Mouse (Mus musculus): ENCODE measurements around the gene Coq6. TPM values are rescaled to one million over a fixed set of nuclear protein-coding genes. Genes with fewer than 3 reads are reported as not detected.
"Not testable (repeated sequence)": the region's sequence is repeated elsewhere in the genome, so short reads cannot be mapped to it uniquely, and the experiment has no call there.

Coq6 gene
- total RNA-seq (2021) = 10 to 100 TPM; 26.4 to 28.7 TPM

DNA sequence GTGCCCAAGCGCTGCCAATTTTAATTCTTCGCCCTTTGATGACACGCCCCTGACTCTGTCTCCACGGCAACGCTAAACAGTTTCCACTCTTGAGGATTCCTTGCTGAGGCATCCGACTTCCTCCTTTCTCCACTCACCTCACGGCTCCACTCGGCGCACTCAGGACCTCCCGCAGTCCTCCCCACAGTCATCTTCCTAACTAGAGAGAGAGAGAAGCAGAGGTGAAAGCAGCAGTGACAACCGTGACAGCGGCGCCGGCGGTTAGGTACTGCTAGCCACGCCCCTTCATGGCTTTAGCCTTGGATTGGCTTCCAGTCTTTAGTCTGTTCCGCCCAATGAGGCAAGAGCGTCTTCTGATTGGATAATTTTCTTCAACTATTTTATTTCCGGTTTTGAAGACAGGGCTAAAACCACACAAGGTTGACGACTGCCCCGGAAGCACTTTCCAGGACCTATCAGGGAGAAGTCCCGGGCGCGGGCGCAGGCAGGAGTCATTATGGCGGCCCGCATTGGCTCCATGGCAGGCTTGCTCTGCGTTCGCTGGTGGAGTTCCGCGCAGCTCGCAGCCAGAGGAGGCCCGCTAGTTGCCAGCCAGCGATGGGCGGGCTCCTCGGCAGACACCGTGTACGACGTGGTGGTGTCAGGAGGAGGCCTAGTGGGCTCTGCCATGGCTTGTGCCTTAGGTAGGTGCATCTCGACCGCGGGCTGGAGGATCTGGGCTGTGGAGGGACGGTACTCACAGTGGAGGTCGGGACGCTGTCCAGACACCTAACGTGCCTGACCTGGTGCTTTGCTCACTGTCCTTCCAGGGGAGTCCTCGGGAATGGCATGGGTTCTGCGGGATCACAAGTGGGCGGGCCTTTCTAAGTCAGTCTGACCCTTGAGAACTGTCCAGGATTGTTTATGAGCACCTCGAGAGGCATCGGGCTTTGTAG lies at the start of gene Coq6, which contains the start of gene Fam161b:
Coq6 (plus strand) TSS at position 103 of the 935 bp plus-strand sequence.
Fam161b (minus strand) TSS at position 279 of the 935 bp plus-strand sequence.
- DNase-seq (ENCODE audit: extremely low spot score in 1 of 2, low spot score in 1 of 2) = peak; percentile 81 to 84

DNA sequence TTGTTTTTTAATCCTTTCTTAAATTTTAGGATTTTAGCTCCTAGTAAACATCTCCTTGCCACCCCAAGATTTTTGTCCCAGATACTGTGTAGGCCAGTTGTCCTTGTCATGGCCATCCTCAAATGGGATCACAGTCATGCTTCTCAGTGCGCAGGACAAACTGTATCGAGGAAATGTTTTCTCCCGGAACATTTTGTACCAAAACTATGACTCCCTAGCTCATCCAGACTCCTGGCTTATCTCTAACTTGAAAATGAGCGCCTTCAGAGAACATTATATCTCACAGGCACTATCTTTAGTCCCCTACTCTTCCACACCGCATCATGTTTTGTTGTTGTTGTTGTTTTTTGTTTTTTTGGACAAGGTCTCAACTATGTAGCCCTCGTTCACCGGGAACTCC lies 45.5 kb upstream of the Coq6 start:
- DNase-seq (ENCODE audit: extremely low spot score in 1 of 2, low spot score in 1 of 2) = no peak

DNA sequence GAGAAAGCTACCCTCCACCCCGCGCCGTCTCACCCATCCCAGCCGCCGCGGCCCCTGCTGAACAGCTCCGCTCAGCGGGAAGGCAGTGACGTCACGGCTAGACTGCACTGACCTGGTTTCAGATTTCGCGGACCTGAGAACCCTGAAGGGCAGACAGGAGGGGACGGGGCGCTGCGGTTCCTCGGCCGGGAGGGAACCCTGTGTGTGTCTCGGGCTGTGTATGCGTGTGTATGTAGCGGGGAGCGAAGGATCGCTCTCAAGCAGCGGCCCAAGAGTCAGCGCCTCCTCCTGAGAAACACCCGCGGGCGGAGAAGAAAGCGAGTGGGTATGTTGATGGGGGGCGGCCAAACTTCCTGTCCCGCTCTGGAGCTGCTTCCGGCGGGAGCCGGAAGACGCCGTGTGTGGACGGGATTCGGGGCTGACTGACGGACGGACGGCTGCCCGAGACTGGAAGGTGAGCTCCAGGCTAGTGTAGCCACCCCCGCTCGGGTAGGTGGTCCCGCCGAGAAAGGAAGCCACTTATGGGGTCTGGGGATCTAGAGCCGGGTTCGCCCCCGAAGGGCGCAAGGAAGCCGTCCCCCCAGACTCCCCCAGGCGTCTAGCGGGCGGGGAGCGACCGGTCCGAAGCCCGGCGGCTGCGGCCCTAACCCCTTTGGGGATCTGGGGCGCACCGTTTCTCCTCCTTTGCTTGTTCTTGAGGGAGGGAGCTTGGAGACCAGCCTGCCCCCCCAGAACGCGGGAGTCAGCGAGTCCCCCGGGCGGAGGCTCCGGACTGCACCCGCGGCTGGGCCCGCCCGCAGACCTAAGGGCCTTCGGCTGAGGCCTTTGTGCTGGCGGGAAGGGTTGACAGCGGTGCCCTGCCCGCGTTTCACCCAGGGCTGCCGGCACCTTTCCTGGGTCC lies 44.5 kb upstream of the Coq6 start, which contains the start of gene Zfp410:
Zfp410 (plus strand) TSS at position 132 of the 901 bp plus-strand sequence.
- peak; percentile 65 to 68 for DNase-seq (ENCODE audit: extremely low spot score in 1 of 2, low spot score in 1 of 2)

DNA sequence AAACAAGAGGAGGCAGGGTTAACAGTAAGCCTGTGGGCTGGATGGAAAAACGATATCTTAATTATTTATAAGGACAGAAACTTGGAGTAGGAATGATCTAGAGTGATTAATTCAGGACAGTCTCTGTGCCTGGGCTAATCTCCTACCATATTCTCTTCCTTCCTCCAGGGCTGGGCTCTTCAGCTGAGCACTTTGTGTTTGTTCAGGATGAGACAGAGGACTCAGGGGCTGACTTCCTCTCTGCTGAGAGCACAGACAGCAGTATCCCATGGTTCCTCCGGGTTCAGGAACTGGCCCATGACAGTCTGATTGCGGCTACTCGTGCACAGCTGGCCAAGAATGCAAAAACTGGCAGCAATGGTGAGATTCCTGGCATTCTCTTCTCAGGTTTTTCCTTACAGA lies 34.3 kb upstream of the Coq6 start:
- no peak for DNase-seq (ENCODE audit: extremely low spot score in 1 of 2, low spot score in 1 of 2)

DNA sequence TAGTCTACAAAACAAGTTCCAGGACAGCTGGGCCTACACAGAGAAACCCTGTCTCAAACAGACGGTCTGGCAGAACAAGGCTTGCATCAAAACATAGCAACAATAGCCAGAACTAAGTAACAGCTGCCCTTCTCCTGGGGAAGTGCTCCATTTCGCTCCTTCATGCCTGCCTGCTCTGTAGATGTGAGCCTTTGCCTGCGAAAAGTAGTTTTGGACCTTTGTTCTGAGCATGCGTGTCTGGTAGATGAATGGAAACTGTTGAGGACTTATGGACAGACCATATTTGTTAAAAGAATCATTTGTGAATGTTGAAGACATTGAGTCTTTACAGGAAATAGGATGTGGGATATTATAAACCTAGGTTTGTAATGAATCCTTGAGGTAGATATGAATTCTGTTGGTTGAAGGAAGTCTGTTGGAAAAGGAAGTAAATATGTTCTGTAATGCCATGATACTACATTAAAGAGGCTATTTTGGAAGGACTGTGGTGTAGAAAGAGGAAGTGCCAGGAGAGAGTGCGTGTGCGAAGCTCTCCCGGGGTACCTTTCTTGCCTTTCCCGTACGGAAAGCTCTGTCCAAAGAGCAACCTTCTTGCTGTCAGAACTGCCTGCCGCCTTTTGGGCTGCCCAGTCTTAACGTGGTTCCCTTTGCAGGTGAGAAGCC lies 24.4 kb upstream of the Coq6 start:
- no peak for DNase-seq (ENCODE audit: extremely low spot score in 1 of 2, low spot score in 1 of 2)

DNA sequence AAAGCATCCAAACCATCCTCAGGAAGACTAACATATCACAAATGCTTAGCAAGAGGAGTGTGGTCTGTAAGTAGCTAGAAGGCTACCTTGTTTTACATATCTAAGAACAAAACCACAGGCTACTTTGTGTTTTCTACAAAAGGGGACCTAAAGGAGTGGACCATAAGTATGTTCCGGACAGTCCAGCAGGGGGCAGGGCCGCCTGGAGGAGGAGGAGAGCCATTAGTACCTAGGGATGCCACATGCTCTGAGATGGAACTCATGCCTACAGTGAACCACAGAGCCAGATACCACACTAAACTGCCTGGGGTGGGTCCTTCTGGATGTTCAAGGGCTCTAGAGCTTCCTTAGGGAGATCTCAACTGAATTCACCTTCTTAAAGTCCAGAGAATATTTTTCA lies 14.3 kb upstream of the Coq6 start:
- no peak for DNase-seq (ENCODE audit: extremely low spot score in 1 of 2, low spot score in 1 of 2)

DNA sequence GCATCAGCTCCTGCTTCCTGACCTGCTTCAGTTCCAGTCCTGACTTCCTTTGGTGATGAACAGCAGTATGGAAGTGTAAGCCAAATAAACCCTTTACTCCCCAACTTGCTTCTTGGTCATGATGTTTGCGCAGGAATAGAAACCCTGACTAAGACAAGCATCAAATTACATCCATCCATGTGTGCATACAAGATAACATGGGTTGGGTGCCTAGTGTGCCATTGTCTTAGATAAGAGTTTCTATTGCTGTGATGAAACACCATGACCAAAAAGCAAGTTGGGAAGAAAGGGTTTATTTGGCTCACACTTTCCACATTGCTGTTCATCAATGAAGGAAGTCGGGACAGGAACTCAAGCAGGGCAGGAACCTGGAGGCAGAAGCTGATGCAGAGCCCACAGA lies 2.8 kb upstream of the Coq6 start:
- DNase-seq (ENCODE audit: extremely low spot score in 1 of 2, low spot score in 1 of 2) = not testable (repeated sequence)

DNA sequence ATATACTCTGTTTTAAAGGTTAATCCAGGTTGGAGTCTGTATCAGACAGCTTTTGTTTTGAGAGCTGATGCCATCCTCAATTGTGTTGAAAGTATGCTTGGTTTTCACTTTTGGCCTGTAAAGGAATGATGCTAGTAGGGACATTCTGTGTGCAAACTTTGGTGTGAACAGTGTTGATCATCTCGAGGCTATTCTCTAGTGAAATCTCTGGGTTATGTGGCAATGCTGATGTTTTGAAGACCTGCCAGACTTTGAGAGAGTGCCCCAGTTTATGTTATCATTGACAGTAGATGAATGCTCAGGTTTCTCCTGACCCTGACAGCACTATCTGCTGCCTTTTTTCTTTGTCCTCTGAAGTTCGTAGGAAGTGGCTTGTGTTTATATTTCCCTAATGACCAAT lies 1.4 kb downstream of the Coq6 start:
- no peak for DNase-seq (ENCODE audit: extremely low spot score in 1 of 2, low spot score in 1 of 2)

DNA sequence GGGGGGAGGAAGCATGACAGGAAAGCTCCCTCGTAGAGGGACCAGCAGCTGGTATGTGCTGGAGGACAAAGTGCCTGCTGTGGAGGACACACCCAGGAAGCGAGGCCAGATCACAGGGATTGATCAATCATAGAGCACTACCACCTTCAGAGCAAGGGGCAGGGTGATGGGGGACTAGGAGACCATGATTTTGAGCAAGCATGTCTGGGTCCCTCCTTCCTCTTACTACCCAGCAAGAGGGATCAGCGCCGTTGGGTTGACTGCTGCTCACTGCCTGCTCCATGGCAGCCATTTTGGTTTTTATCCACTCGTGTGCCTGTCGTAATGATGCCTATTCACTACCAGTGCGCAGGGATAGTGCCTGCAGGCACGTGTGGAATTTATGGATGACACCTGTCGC lies 2.8 kb downstream of the Coq6 start:
- DNase-seq (ENCODE audit: extremely low spot score in 1 of 2, low spot score in 1 of 2) = no peak

DNA sequence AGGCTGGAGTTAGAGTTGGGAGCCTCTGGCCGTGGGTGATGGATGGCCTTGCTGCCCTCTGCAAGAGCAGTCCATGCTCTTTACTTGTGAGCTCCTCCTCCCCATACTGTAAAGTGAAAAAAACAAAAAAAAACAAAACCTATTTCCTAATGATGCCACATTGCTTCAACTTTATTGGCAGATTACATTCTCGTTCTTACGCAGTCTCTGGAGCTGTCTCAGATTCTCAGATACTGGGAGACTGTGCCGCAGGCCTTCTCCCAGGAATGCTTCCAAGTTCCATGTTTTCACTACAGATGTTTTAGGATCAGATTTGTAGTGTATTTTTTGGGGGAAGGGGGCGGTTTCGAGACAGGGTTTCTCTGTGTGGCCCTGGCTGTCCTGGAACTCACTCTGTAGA lies 3.7 kb downstream of the Coq6 start:
- no peak for DNase-seq (ENCODE audit: extremely low spot score in 1 of 2, low spot score in 1 of 2)

DNA sequence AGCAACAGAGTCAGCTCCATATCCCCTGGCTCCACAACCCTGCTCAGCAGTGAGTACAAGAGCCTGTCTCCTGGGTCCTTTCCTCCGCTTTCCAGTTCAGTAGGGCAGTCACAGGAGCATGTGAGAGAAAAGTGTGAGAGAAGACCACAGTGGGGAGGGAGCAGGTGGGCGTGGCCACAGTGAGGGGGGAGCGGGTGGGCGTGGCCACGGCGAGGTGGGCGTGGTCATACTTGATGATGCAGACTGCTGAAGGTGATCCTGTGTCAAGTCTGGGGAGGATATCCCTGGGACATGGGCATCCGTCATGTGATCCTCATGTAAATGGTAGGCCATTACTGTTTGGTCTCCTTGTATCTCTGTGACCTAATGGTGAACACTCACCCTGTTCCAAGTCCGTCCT lies 5.5 kb downstream of the Coq6 start:
- DNase-seq (ENCODE audit: extremely low spot score in 1 of 2, low spot score in 1 of 2) = no peak

DNA sequence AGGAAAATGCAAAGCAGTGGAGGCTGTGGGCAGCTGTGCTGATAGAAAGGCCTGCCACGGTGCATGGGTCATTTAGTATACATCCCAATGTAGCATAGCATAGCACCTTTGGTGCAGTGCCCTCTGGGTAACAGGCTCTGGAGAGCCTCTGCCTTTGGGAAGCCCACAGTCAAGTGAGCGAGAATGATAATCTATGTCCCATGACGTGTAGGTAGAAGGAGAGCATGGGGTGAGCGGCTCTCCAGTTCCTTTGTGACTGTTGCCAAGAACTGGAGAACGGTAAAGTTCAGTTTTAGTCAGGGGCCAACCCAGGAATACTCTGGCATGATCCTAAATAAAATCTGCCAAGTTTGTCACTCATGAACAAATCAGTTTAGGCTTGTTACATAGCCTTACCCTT lies 10.2 kb downstream of the Coq6 start:
- no peak for DNase-seq (ENCODE audit: extremely low spot score in 1 of 2, low spot score in 1 of 2)

DNA sequence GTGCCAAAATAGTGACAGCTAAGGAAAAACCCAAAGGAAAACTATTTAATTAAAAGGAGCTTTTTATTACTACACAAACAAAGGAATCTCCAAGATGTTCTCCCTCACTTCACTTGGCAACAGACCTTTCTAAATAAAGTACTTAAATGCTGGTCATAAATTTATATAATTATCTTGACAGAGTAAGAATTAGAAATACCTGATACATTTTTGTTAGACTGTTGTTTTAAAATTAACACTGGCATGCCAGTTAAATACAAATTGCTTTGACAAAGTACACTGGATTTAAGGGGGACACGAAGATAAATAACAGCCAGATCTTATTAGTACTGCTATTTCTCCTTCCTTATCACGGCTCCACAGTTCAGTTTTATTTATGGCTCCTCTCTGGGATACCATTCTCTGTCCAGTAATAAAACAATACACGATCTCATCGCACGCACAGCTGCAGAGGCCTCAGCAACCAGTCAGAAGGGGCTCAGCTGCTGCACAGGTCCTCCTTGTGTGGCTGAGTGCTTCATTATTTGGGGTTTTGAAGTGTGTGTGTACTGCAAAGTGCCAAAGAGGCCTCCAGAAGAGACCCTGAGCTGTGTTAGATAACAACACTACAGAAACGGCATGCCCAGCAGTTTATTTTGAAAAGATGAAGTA lies 12.5 kb downstream of the Coq6 start:
- DNase-seq (ENCODE audit: extremely low spot score in 1 of 2, low spot score in 1 of 2) = no peak

DNA sequence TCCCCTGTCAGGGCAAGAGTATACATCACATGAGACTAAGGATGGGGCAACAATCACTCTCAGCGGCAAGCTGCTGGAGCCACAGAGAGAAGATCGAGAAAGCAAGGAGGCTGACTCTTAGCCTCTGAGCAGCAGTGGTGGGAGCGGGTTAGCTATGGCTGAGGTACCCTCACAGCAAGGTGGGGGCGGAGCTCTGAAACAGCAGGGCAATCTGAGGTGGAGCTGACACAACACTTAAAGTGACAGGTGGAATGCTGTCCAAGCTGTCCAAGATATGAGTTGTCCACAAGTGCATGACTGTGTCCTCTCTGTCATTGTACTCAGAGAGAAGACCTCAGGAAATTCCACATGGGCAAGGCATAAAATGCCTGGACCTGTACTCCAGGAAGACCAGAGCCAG lies 20.9 kb downstream of the Coq6 start:
- DNase-seq (ENCODE audit: extremely low spot score in 1 of 2, low spot score in 1 of 2) = no peak

DNA sequence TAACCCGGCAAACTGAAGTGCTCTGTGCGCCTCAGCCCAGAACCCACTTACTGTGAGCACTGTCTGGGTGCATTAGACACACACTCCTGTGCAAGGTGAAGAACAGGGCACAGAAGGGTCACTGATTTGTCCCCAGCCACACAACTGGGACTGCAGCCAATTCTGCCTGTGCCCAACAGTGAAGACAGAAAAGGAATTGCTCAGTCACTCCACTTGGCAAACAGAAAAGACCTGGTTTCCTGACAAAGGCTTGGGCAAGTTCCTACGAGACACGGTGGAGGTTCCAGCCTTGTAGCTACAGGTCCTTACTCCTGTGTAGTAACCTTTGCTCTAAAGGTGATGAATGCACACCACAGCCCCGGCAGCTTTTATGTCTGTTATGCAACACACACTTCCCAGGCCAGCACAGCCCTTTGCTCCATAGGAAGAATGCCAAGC lies 23.2 kb downstream of the Coq6 start:
- DNase-seq (ENCODE audit: extremely low spot score in 1 of 2, low spot score in 1 of 2) = no peak

DNA sequence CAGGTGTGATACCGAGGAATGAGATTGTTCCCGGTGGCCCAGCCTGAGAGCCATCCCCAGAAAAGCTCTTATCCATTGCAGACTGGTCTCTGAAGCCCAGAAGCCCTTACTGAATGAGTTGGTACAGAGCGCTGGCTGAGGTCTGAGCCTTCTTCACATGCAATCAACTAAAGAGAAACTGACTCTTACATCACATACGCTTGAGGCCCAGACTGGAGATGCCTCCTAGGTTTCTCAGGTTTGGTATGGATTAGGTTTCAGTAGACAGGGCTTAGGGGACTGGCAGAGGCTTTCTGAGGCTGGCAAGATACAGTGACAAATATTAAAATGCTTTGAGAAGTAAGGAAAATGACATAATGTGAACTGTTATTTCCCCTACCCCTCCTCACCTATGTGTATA lies 24.0 kb downstream of the Coq6 start:
- no peak for DNase-seq (ENCODE audit: extremely low spot score in 1 of 2, low spot score in 1 of 2)

DNA sequence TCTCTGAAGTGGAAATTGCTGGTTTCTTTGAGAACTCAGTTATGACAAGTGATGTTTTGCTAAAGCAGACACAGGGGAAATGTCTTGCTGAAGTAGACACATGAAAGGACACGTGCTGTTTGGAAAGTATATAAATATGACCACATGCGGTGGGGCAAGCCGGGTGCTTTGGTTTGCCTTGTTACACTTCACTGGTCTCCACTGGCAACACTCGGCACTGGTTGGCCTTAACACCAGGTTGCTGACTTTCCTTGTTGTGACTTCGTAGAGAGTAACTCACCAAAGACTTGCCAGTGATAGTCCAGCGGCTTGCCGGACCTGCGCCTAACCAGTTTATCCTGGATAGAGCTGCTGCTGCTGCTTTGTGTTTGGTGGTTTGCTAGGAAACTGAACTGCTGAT lies 26.6 kb downstream of the Coq6 start:
- no peak for DNase-seq (ENCODE audit: extremely low spot score in 1 of 2, low spot score in 1 of 2)

DNA sequence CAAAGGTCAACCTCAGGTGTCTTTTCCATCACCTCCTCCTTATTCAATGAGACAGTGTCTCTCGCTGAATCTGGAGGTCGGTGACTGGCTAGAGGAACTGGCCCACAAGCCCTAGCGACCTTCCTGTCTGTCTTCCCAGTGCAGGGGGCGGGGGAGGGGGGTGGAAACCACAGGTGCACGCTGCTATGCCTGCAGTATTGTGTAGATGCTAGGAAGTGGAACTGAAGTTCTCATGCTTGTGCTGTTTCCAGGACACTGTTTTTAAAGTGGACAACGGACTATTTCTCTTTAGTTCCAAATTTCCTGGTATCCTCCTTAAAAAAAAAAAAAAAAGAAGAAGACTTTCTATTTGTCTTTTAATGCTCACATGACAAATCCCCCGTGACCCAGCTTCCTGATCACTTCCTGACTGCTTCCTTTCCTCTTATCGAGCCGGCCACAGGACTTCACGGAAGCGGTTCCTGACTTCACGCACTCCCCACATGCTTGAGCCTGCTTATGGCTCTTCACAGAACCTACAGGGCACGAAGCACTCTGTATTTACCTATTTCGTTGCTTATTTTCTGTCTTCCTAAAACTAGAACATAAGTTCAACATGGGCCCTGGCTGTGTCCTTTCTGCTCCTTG lies 27.4 kb downstream of the Coq6 start:
- DNase-seq (ENCODE audit: extremely low spot score in 1 of 2, low spot score in 1 of 2) = no peak

DNA sequence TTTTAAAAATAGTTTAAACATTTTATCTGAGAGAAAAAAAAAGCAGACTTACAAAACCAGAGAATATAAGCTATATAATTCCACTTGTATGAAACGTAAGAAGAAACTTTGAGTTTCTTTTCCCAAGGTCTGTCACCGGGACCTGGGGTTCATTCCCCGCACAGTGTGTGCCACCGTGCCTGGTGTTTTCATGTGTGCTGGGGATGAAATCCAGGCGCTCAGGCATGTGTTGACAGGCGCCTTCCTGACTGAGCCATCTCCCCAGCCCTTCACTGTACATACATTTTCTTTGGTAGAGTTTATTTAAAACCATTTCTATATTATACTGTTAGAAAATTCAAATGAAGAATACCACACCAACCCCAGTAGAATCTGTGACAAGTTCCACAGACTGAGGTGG lies 28.9 kb downstream of the Coq6 start:
- no peak for DNase-seq (ENCODE audit: extremely low spot score in 1 of 2, low spot score in 1 of 2)

DNA sequence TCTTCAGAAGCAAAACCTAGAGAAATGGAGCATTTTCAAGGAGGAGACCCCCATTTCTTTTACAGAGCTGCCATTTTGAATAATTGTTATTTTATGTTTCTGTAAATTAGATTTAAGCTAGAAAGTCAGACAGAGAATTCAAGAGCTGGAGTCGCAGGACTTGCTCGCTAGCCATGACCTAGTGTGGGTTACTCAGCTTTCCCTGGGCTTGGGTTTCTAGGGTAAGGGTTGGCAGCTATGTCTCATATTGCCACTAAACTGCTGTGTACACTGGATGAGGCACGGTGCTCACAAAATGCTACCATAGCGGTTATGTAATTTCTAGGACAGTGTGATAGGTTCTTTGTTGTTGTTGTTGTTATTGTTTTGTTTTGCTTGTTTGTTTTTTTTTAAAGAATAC lies 31.2 kb downstream of the Coq6 start:
- no peak for DNase-seq (ENCODE audit: extremely low spot score in 1 of 2, low spot score in 1 of 2)

Data from layer of hippocampus, postnatal 25 days (tissue).